Mouse (Mus musculus) megakaryocyte, embryonic 14.5 days (primary cell): ENCODE results near the gene Lrrc75a. TPM values are rescaled to one million over a fixed set of nuclear protein-coding genes. Genes with fewer than 3 reads are reported as not detected.
"Not testable (repeated sequence)": the region's sequence is repeated elsewhere in the genome, so short reads cannot be mapped to it uniquely, and the experiment has no call there.

Source experiments
- H3K27me3 ChIP-seq: replicated peaks from 2 replicates; pipeline ENCODE3; 2012; ENCODE audit warnings: inconsistent platforms
- H3K36me3 ChIP-seq: replicated peaks from 2 replicates; pipeline ENCODE3; 2012; ENCODE audit warnings: low read length, inconsistent platforms, mixed read lengths
- H3K4me1 ChIP-seq: 2 replicates; pipeline ENCODE4 v1.6.1; 2012; ENCODE audit warnings: inconsistent platforms
- H3K4me3 ChIP-seq: replicated peaks from 2 replicates; pipeline ENCODE3; 2012; ENCODE audit warnings: moderate library complexity, mild to moderate bottlenecking, inconsistent platforms
- H3K9me3 ChIP-seq: 2 replicates; pipeline ENCODE4 v1.6.1; 2012; ENCODE audit warnings: inconsistent platforms
- FLI1 ChIP-seq: IDR thresholded peaks from 2 replicates; pipeline ENCODE4 v1.6.1; 2012; ENCODE audit warnings: low read length, inconsistent platforms, mixed read lengths
- GATA1 ChIP-seq: IDR thresholded peaks from 3 replicates; pipeline ENCODE4 v1.6.1; 2012; ENCODE audit warnings: mixed read lengths, low read length, inconsistent platforms, borderline replicate concordance
- polyA plus RNA-seq: library from polyadenylated mRNA; stranded (reverse); fragments of >175 nt; gene quantifications from 2 replicates; pipeline ENCODE4 v1.2.3, GENCODE M21; 2012; ENCODE audit warnings: low replicate concordance; ENCODE audit not compliant: insufficient read depth

Gene Lrrc75a
- polyA plus RNA-seq, 1 experiment = 8.6 TPM

DNA sequence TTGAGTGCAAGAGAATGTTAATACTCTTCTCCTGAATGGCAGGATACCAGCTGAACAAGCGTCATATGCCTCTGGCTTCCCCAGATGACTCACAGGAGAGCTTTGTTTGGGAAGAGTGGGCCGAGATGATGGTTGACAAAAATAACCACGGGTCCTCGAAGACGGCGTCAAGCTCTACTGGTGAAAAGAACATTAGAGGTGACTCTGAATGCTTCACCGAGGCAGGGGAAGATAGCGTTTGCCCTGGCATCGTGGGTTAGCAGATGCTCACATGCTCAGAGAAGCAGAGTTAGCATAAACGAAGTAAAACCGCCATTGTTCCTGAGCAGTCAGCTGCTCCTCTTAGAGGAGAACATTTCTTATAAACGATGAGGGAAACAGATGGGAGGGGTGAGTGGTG, 21.1 kb upstream of the Lrrc75a start:
- H3K36me3 ChIP-seq = peaks cover 25% of the 10 kb centered on the region
- peaks cover 19% of the 10 kb centered on the region for H3K4me1 ChIP-seq
- no peak for TF ChIP-seq GATA1
- TF ChIP-seq FLI1 = no peak
- H3K27me3 ChIP-seq = peaks cover 5% of the 10 kb centered on the region
- no peaks in the 10 kb centered on the region for H3K9me3 ChIP-seq
- H3K4me3 ChIP-seq = peak overlapping the region; percentile 62

- Histone ChIP-seq H3K9me3 (no peaks in the 10 kb centered on the region), H3K4me3 (no peak overlapping the region), H3K4me1 (peaks cover 24% of the 10 kb centered on the region), H3K27me3 (peaks cover 5% of the 10 kb centered on the region), H3K36me3 (peaks cover 29% of the 10 kb centered on the region)
- no peak for TF ChIP-seq GATA1
- TF ChIP-seq FLI1 = no peak
These were observed 20.7 kb upstream of the Lrrc75a start for GRCm38 (mm10) chr11:62668986-62669385.

GRCm38 (mm10) chr11:62664250-62664649, 15.9 kb upstream of the Lrrc75a start:
- TF ChIP-seq FLI1 = no peak
- TF ChIP-seq GATA1 = no peak
- Histone ChIP-seq H3K27me3 (no peaks in the 10 kb centered on the region), H3K36me3 (peaks cover 51% of the 10 kb centered on the region), H3K4me1 (peaks cover 18% of the 10 kb centered on the region), H3K9me3 (no peaks in the 10 kb centered on the region), H3K4me3 (no peak overlapping the region)

- peaks cover 55% of the 10 kb centered on the region for H3K36me3 ChIP-seq
- no peak overlapping the region for H3K4me3 ChIP-seq
- peaks cover 31% of the 10 kb centered on the region for H3K4me1 ChIP-seq
- TF ChIP-seq FLI1 = no peak
- TF ChIP-seq GATA1 = no peak
- no peaks in the 10 kb centered on the region for H3K27me3 ChIP-seq
- no peaks in the 10 kb centered on the region for H3K9me3 ChIP-seq
These were observed 12.6 kb upstream of the Lrrc75a start for GRCm38 (mm10) chr11:62660885-62661284.

GRCm38 (mm10) chr11:62652080-62652479, 3.8 kb upstream of the Lrrc75a start:
- TF ChIP-seq GATA1 = no peak
- no peak for TF ChIP-seq FLI1
- Histone ChIP-seq H3K36me3 (peaks cover 55% of the 10 kb centered on the region), H3K27me3 (no peaks in the 10 kb centered on the region), H3K4me1 (peaks cover 67% of the 10 kb centered on the region), H3K4me3 (no peak overlapping the region), H3K9me3 (no peaks in the 10 kb centered on the region)

GRCm38 (mm10) chr11:62651563-62651962, 3.2 kb upstream of the Lrrc75a start:
- H3K36me3 ChIP-seq = peaks cover 50% of the 10 kb centered on the region

GRCm38 (mm10) chr11:62649803-62650202, 1.5 kb upstream of the Lrrc75a start:
- H3K9me3 ChIP-seq, H3K4me3 ChIP-seq, H3K27me3 ChIP-seq: not testable (repeated sequence)
- H3K36me3 ChIP-seq = peaks cover 39% of the 10 kb centered on the region
- H3K4me1 ChIP-seq = peaks cover 79% of the 10 kb centered on the region

More at GRCm38 (mm10) chr11:62651563-62651962, 3.2 kb upstream of the Lrrc75a start:
- no peaks in the 10 kb centered on the region for H3K9me3 ChIP-seq
- TF ChIP-seq FLI1 (no peak), GATA1 (no peak)
- peaks cover 67% of the 10 kb centered on the region for H3K4me1 ChIP-seq
- no peaks in the 10 kb centered on the region for H3K27me3 ChIP-seq
- H3K4me3 ChIP-seq = no peak overlapping the region

- H3K27me3 ChIP-seq = no peaks in the 10 kb centered on the region
- peaks cover 29% of the 10 kb centered on the region for H3K36me3 ChIP-seq
- TF ChIP-seq GATA1 (no peak), FLI1 (no peak)
- H3K9me3 ChIP-seq = no peaks in the 10 kb centered on the region
- H3K4me1 ChIP-seq = peaks cover 79% of the 10 kb centered on the region
- peak within 1 kb of the TSS; percentile 96 for H3K4me3 ChIP-seq
These were observed 468 bp upstream of the Lrrc75a start, which contains the start of gene Mmgt2 for GRCm38 (mm10) chr11:62648591-62649391. Mmgt2 (plus strand) TSS chr11:62648664.

DNA sequence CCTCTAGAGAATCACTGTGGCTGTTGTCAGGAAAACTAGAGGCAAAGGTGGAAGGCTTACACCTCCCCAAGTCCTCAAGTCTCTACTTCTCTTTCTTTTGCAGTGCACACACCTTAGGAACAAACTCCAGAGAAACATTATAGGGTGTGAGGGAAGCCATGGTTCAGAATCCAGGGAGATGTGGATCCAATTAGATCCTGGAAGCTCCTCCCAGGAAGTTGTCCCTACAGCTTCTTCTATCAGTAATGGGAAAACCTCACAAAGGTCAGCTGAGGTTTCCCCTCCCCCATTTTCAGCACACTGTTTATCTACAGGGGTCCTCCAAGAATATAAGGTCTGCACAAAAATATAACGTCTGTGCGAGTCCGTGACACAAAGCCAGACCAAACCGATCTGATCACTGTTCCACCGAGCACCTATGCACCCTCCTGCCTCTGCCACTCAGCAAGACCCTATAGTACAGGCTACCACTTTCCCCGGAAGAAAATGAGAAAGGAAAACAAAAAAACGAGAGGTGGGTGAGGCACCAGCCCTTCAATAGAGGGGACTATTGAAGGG, 1.3 kb downstream of the Lrrc75a start:
- H3K27me3 ChIP-seq = no peaks in the 10 kb centered on the region
- no peaks in the 10 kb centered on the region for H3K9me3 ChIP-seq
- H3K4me3 ChIP-seq = peak overlapping the region; percentile 96
- H3K4me1 ChIP-seq = peaks cover 84% of the 10 kb centered on the region
- H3K36me3 ChIP-seq = peaks cover 17% of the 10 kb centered on the region
- TF ChIP-seq FLI1 (no peak), GATA1 (no peak)

GRCm38 (mm10) chr11:62646495-62646843, 1.9 kb downstream of the Lrrc75a start:
- Histone ChIP-seq H3K27me3 (no peaks in the 10 kb centered on the region), H3K9me3 (no peaks in the 10 kb centered on the region), H3K4me1 (peaks cover 84% of the 10 kb centered on the region), H3K36me3 (peaks cover 11% of the 10 kb centered on the region), H3K4me3 (peak overlapping the region; percentile 96)
- TF ChIP-seq GATA1 (no peak), FLI1 (no peak)
